Mouse (Mus musculus) neural tube, embryonic 12.5 days (tissue): ENCODE data around the gene C5ar2. TPM values are rescaled to one million over a fixed set of nuclear protein-coding genes. Genes with fewer than 3 reads are reported as not detected.
A peak's percentile ranks its signal among the peaks of the same experiment; 100 is the strongest.

ENCODE experiments used
- ATAC-seq: fragments of 200-750 bp; cut with Nextera tagmentation; 2 replicates; pipeline ENCODE4 v1.8.0; 2017; ENCODE audit warnings: low read depth, mild to moderate bottlenecking, moderate TSS enrichment, moderate library complexity; ENCODE audit not compliant: low FRiP score
- H3K27ac ChIP-seq: fragments of 300-500 bp; sonication (generic); 2 replicates; pipeline ENCODE4 v1.5.1; 2016
- H3K27me3 ChIP-seq: fragments of 300-500 bp; sonication (generic); replicated peaks from 2 replicates; pipeline ENCODE4 v1.6.1; 2016; ENCODE audit warnings: mild to moderate bottlenecking
- H3K36me3 ChIP-seq: fragments of 300-500 bp; sonication (generic); 2 replicates; pipeline ENCODE4 v1.6.1; 2016; ENCODE audit warnings: mild to moderate bottlenecking
- H3K4me1 ChIP-seq: fragments of 300-500 bp; sonication (generic); 2 replicates; pipeline ENCODE4 v1.6.1; 2016
- H3K4me2 ChIP-seq: fragments of 300-500 bp; sonication (generic); replicated peaks from 2 replicates; pipeline ENCODE4 v1.6.1; 2016; ENCODE audit warnings: mild to moderate bottlenecking
- H3K4me3 ChIP-seq: fragments of 300-500 bp; sonication (generic); 2 replicates; pipeline ENCODE4 v1.5.1; 2016
- H3K9ac ChIP-seq: fragments of 300-500 bp; sonication (generic); 2 replicates; pipeline ENCODE4 v1.6.1; 2016; ENCODE audit warnings: mild to moderate bottlenecking
- H3K9me3 ChIP-seq: fragments of 300-500 bp; sonication (generic); 2 replicates; pipeline ENCODE4 v1.6.1; 2016; ENCODE audit warnings: mild to moderate bottlenecking
- WGBS: fragments of 180-500 bp; shearing (Covaris S2); methylation state at CpG from one replicate; pipeline ENCODE4 v1.1.7; 2016; 5-methylcytosine and 5-hydroxymethylcytosine counted together
- polyA plus RNA-seq: library from polyadenylated mRNA; unstranded; fragments of >200 nt; fragmentation: Nextera tagmentation; extraction: Ambion mirVana; gene quantifications from 2 replicates; pipeline ENCODE4 v1.2.1, GENCODE M21; 2016

The C5ar2 gene
- polyA plus RNA-seq, 1 experiment from 2014 or later, result 0.10 TPM

- no peaks in the 10 kb centered on the region for H3K9me3 ChIP-seq
- no peak for ATAC-seq
- 87% methylated on average over 5 of the region's 5 CpGs for WGBS
- no peaks in the 10 kb centered on the region for H3K4me1 ChIP-seq
- no peaks in the 10 kb centered on the region for H3K27me3 ChIP-seq
- no peak overlapping the region for H3K27ac ChIP-seq
- H3K9ac ChIP-seq, result no peak overlapping the region
- no peak overlapping the region for H3K4me2 ChIP-seq
- no peak overlapping the region for H3K4me3 ChIP-seq
- no peaks in the 10 kb centered on the region for H3K36me3 ChIP-seq
These were observed 6.7 kb upstream of the C5ar2 start for GRCm38 (mm10) chr7:16250687-16251086.

- ATAC-seq, result no peak
These were observed 2.0 kb upstream of the C5ar2 start for GRCm38 (mm10) chr7:16245958-16246357.

GRCm38 (mm10) chr7:16242198-16242597, 1.8 kb downstream of the C5ar2 start:
- Histone ChIP-seq H3K9me3 (no peaks in the 10 kb centered on the region), H3K27me3 (no peaks in the 10 kb centered on the region), H3K9ac (no peak overlapping the region), H3K36me3 (no peaks in the 10 kb centered on the region), H3K27ac (no peak overlapping the region), H3K4me1 (no peaks in the 10 kb centered on the region), H3K4me2 (no peak overlapping the region), H3K4me3 (no peak overlapping the region)
- ATAC-seq, result no peak
- WGBS, result 91% methylated on average over 6 of the region's 6 CpGs

More at GRCm38 (mm10) chr7:16245958-16246357, 2.0 kb upstream of the C5ar2 start:
- Histone ChIP-seq H3K27ac (no peak overlapping the region), H3K27me3 (no peaks in the 10 kb centered on the region), H3K9me3 (no peaks in the 10 kb centered on the region), H3K4me1 (no peaks in the 10 kb centered on the region), H3K9ac (no peak overlapping the region), H3K4me3 (no peak overlapping the region), H3K36me3 (no peaks in the 10 kb centered on the region), H3K4me2 (no peak overlapping the region)
- WGBS, result 65% methylated on average over 2 of the region's 4 CpGs

- no peaks in the 10 kb centered on the region for H3K9me3 ChIP-seq
- H3K9ac ChIP-seq, result no peak overlapping the region
- H3K4me2 ChIP-seq, result no peak overlapping the region
- ATAC-seq, result no peak
- H3K27me3 ChIP-seq, result no peaks in the 10 kb centered on the region
- H3K36me3 ChIP-seq, result no peaks in the 10 kb centered on the region
- no peaks in the 10 kb centered on the region for H3K4me1 ChIP-seq
- WGBS, result 62% methylated on average over 11 of the region's 11 CpGs
- no peak overlapping the region for H3K4me3 ChIP-seq
- no peak overlapping the region for H3K27ac ChIP-seq
These were observed 2.2 kb downstream of the C5ar2 start for GRCm38 (mm10) chr7:16241787-16242186.

GRCm38 (mm10) chr7:16240978-16241303, 3.0 kb downstream of the C5ar2 start:
- WGBS, result 98% methylated on average over 1 of the region's 1 CpGs
- no peaks in the 10 kb centered on the region for H3K36me3 ChIP-seq
- H3K9me3 ChIP-seq, result no peaks in the 10 kb centered on the region

GRCm38 (mm10) chr7:16240281-16240977, 3.5 kb downstream of the C5ar2 start:
- Histone ChIP-seq H3K4me3 (no peak overlapping the region), H3K9ac (no peak overlapping the region), H3K9me3 (no peaks in the 10 kb centered on the region), H3K36me3 (no peaks in the 10 kb centered on the region), H3K27ac (no peak overlapping the region), H3K4me2 (no peak overlapping the region), H3K4me1 (no peaks in the 10 kb centered on the region), H3K27me3 (no peaks in the 10 kb centered on the region)
- ATAC-seq, result no peak
- WGBS, result 81% methylated on average over 7 of the region's 7 CpGs

More at GRCm38 (mm10) chr7:16240978-16241303, 3.0 kb downstream of the C5ar2 start:
- no peak overlapping the region for H3K4me2 ChIP-seq
- H3K4me1 ChIP-seq, result no peaks in the 10 kb centered on the region
- H3K4me3 ChIP-seq, result no peak overlapping the region
- ATAC-seq, result no peak
- no peak overlapping the region for H3K27ac ChIP-seq
- H3K27me3 ChIP-seq, result no peaks in the 10 kb centered on the region
- H3K9ac ChIP-seq, result no peak overlapping the region

GRCm38 (mm10) chr7:16239554-16239997, 4.4 kb downstream of the C5ar2 start:
- no peak overlapping the region for H3K9ac ChIP-seq
- no peaks in the 10 kb centered on the region for H3K27me3 ChIP-seq
- no peak overlapping the region for H3K4me3 ChIP-seq
- no peak overlapping the region for H3K27ac ChIP-seq
- 64% methylated on average over 9 of the region's 9 CpGs for WGBS
- H3K36me3 ChIP-seq, result no peaks in the 10 kb centered on the region
- H3K4me1 ChIP-seq, result no peaks in the 10 kb centered on the region
- H3K4me2 ChIP-seq, result no peak overlapping the region
- no peak for ATAC-seq
- H3K9me3 ChIP-seq, result no peaks in the 10 kb centered on the region

GRCm38 (mm10) chr7:16229869-16230268, 14.1 kb downstream of the C5ar2 start:
- 53% methylated on average over 5 of the region's 5 CpGs for WGBS
- H3K4me2 ChIP-seq, result no peak overlapping the region
- no peaks in the 10 kb centered on the region for H3K27me3 ChIP-seq
- no peak overlapping the region for H3K27ac ChIP-seq
- no peak overlapping the region for H3K4me3 ChIP-seq
- no peaks in the 10 kb centered on the region for H3K36me3 ChIP-seq
- H3K4me1 ChIP-seq, result no peaks in the 10 kb centered on the region
- H3K9ac ChIP-seq, result no peak overlapping the region
- no peak for ATAC-seq
- peaks cover 5% of the 10 kb centered on the region; the same call in 1 of the 2 replicates for H3K9me3 ChIP-seq

GRCm38 (mm10) chr7:16221582-16222272, 22.2 kb downstream of the C5ar2 start, which contains the start of gene Dhx34:
Gene Dhx34 (minus strand): TSS chr7:16222037.
- Histone ChIP-seq H3K4me3 (peak within 1 kb of the TSS; percentile 66), H3K9me3 (no peaks in the 10 kb centered on the region), H3K4me1 (peaks cover 9% of the 10 kb centered on the region; the same call in 1 of the 2 replicates), H3K27ac (no peak within 1 kb of the TSS; the same call in 1 of the 2 replicates), H3K36me3 (peaks cover 11% of the 10 kb centered on the region), H3K9ac (peak within 1 kb of the TSS; percentile 83), H3K27me3 (no peaks in the 10 kb centered on the region), H3K4me2 (peak within 1 kb of the TSS; percentile 77)
- 2% methylated on average over 34 of the region's 34 CpGs for WGBS
- peak; percentile 94 for ATAC-seq

- ATAC-seq, result no peak
- no peaks in the 10 kb centered on the region for H3K4me1 ChIP-seq
- WGBS, result 91% methylated on average over 9 of the region's 9 CpGs
- H3K9ac ChIP-seq, result no peak overlapping the region
- H3K9me3 ChIP-seq, result no peaks in the 10 kb centered on the region
- H3K27ac ChIP-seq, result no peak overlapping the region
- peaks cover 88% of the 10 kb centered on the region for H3K36me3 ChIP-seq
- H3K4me2 ChIP-seq, result no peak overlapping the region
- no peaks in the 10 kb centered on the region for H3K27me3 ChIP-seq
- no peak overlapping the region for H3K4me3 ChIP-seq
These were observed 30.0 kb downstream of the C5ar2 start for GRCm38 (mm10) chr7:16213986-16214385.

- ATAC-seq, result no peak
- H3K9me3 ChIP-seq, result no peaks in the 10 kb centered on the region
- no peak overlapping the region for H3K27ac ChIP-seq
- no peaks in the 10 kb centered on the region for H3K27me3 ChIP-seq
- 89% methylated on average over 6 of the region's 6 CpGs for WGBS
- peaks cover 92% of the 10 kb centered on the region for H3K36me3 ChIP-seq
- H3K9ac ChIP-seq, result no peak overlapping the region
- no peaks in the 10 kb centered on the region for H3K4me1 ChIP-seq
- no peak overlapping the region for H3K4me3 ChIP-seq
- H3K4me2 ChIP-seq, result no peak overlapping the region
These were observed 30.8 kb downstream of the C5ar2 start for GRCm38 (mm10) chr7:16213196-16213595.

- no peak for ATAC-seq
- Histone ChIP-seq H3K27ac (no peak overlapping the region), H3K27me3 (no peaks in the 10 kb centered on the region), H3K4me3 (no peak overlapping the region), H3K9me3 (no peaks in the 10 kb centered on the region), H3K9ac (no peak overlapping the region), H3K4me2 (no peak overlapping the region), H3K36me3 (peaks cover 96% of the 10 kb centered on the region), H3K4me1 (no peaks in the 10 kb centered on the region)
- WGBS, result 74% methylated on average over 12 of the region's 12 CpGs
These were observed 33.0 kb downstream of the C5ar2 start for GRCm38 (mm10) chr7:16210862-16211365.
